Mouse (Mus musculus) megakaryocyte, embryonic 14.5 days (primary cell): Measurements from ENCODE around the gene Fcer1a.

Experiments used
- FLI1 ChIP-seq: IDR thresholded peaks from 2 replicates; pipeline ENCODE4 v1.6.1; 2012; ENCODE audit warnings: low read length, inconsistent platforms, mixed read lengths
- GATA1 ChIP-seq: IDR thresholded peaks from 3 replicates; pipeline ENCODE4 v1.6.1; 2012; ENCODE audit warnings: mixed read lengths, low read length, inconsistent platforms, borderline replicate concordance

DNA sequence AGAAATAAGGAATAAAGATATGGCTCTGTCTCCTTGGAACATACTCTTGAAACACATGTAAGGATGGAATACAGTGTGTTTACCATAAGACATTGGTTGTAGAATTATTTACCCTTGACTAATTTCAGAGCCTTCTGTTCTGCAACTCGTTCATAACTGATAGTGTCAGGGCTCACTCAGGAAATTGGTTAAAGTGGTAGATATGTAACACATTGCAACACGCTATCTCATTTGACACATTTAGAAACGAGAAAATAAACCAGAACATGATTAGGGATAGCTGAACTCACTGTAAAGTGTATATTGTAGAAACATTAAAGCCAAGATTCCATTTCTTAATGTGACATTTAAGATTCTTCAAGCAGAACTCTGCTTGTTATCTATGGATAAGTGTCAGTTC is 35.0 kb downstream of the Fcer1a start:
- TF ChIP-seq GATA1 (no peak), FLI1 (no peak)
